Mouse (Mus musculus): Measurements from ENCODE around the gene Neurod1. TPM values are rescaled to one million over a fixed set of nuclear protein-coding genes. Genes with fewer than 3 reads are reported as not detected.

The Neurod1 gene
- polyA plus RNA-seq, 3 experiments from 2014 or later = not detected

- no peak for ATAC-seq
Measured at GRCm38 (mm10) chr2:79443401-79443800, 13.2 kb downstream of the Neurod1 start.

- no peak for ATAC-seq
Measured at GRCm38 (mm10) chr2:79442906-79443305, 13.6 kb downstream of the Neurod1 start.

- ATAC-seq = no peak
Measured at GRCm38 (mm10) chr2:79442227-79442626, 14.3 kb downstream of the Neurod1 start.

GRCm38 (mm10) chr2:79430061-79430460 is 26.5 kb downstream of the Neurod1 start:
- ATAC-seq = no peak

- ATAC-seq = no peak
Measured at GRCm38 (mm10) chr2:79429650-79430049, 26.9 kb downstream of the Neurod1 start.

- ATAC-seq = no peak
Measured at GRCm38 (mm10) chr2:79429108-79429507, 27.4 kb downstream of the Neurod1 start.

GRCm38 (mm10) chr2:79428569-79429104 is 27.9 kb downstream of the Neurod1 start:
- ATAC-seq = no peak

GRCm38 (mm10) chr2:79428022-79428421 is 28.5 kb downstream of the Neurod1 start:
- ATAC-seq = no peak

- no peak for ATAC-seq
Measured at GRCm38 (mm10) chr2:79421696-79422095, 34.9 kb downstream of the Neurod1 start.

- no peak for ATAC-seq
Measured at GRCm38 (mm10) chr2:79414505-79414904, 42.0 kb downstream of the Neurod1 start.

- ATAC-seq = no peak
Measured at GRCm38 (mm10) chr2:79410903-79411255, 45.7 kb downstream of the Neurod1 start.

- no peak for ATAC-seq
Measured at GRCm38 (mm10) chr2:79410247-79410902, 46.2 kb downstream of the Neurod1 start.

- no peak for ATAC-seq
Measured at GRCm38 (mm10) chr2:79405661-79406405, 50.7 kb downstream of the Neurod1 start.

Other genes with a start within 250 kb of the Neurod1 start
- 100 to 1,000 TPM; 202 to 296 (median 279) TPM for gene Itga4, start 201.3 kb downstream of the Neurod1 start, polyA plus RNA-seq (2017; shearing (Covaris generic))
- gene Cerkl, start within 50 bp of the Neurod1 start, polyA plus RNA-seq (2017; shearing (Covaris generic)) = 10 to 100 TPM; 30.4 to 52.7 (median 42.5) TPM
- 1 to 10 TPM; 3.9 to 4.9 (median 4.5) TPM for gene Itprid2, start 178.6 kb upstream of the Neurod1 start, polyA plus RNA-seq (2017; shearing (Covaris generic))

Measured in inflammation-experienced regulatory T-cells, adult 6 months (primary cell).